Mouse (Mus musculus) hindlimb bud, embryonic 11.5 days (tissue): ENCODE data around the gene Cgnl1.

Source experiments
- DNase-seq: peaks from one replicate; pipeline ENCODE4 v3.0.0-alpha.2; 2012; ENCODE audit warnings: low read depth, low spot score; ENCODE audit errors: extremely low spot score

Gene Cgnl1

DNA sequence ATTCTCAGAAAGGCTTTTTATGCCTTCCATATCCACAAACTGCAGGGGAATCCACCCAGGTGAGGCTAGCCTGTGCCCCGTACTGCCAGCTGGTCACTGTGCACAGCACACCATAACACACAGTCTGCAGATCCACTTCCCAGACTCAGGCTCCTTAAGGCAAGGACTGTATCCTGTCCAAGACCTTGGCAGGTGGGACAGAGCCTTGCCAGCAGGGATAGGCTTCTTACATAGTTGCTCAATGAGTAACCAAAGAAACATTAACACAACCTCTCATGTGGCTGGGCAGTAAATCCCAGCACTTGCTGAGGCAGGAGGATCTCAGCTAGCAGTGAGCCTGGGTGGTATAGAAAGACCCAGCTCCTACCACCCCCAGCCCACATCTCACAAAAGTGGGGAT is 3.3 kb downstream of the Cgnl1 start:
- no peak for DNase-seq

DNA sequence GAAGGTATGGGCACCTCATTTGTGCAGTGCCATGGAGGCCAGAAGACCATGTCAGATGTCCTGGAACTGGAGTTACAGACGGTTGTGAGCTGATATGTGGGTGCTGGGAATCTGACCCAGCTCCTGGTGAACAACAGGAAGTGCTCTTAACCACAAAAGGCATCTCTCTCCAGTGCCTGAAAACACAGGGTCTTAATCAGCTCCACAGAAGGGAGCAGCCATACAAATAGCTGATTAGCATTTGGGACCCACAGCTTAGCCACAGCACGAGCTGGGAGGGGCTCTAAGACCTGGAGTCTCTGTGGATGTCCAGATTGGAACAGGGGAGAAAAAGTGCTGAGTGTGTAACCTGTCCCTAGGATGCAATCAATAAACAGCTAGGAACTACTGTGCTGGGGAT is 4.5 kb downstream of the Cgnl1 start:
- no peak for DNase-seq

GRCm38 (mm10) chr9:71766306-71766705 is 5.1 kb downstream of the Cgnl1 start:
- no peak for DNase-seq

- no peak for DNase-seq
Measured at GRCm38 (mm10) chr9:71764551-71764950, 6.9 kb downstream of the Cgnl1 start.

DNA sequence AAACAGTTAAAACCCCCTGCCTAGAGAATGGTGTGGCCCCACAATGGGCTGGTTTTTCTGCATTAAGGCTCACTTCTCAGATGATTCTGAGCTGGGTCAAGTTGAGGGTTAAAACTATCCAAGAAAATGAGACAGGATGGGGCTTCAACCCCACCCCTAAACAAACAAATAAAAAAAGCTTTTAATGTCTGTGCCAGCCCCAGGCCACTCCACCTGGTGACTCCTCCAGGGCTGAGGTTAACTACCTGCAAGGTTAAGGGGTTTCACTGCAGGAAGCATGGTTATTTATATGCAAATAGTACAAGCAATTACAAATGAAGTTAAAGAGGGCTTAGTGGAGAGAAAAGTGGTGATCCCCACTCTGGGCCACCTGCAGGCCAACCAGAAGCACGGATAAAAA is 8.1 kb downstream of the Cgnl1 start:
- no peak for DNase-seq

DNA sequence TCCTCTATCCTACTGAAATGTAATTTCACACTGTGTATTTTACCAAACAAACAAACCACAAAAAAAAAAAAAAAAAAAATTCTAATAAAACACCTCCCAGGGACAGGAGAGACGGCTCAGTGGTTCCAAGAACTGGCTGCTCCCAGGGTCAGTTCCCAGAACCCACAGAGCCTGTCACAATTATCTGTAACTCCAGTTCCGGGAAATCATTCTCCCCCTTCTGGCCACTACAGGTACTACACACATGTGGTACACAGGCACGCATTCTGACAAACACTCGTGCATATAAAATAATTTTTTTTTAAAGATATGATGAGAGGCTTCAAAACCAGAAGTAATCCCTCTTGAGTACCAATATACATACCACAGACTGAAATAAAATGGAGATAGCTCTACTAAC is 9.7 kb downstream of the Cgnl1 start:
- no peak for DNase-seq

DNA sequence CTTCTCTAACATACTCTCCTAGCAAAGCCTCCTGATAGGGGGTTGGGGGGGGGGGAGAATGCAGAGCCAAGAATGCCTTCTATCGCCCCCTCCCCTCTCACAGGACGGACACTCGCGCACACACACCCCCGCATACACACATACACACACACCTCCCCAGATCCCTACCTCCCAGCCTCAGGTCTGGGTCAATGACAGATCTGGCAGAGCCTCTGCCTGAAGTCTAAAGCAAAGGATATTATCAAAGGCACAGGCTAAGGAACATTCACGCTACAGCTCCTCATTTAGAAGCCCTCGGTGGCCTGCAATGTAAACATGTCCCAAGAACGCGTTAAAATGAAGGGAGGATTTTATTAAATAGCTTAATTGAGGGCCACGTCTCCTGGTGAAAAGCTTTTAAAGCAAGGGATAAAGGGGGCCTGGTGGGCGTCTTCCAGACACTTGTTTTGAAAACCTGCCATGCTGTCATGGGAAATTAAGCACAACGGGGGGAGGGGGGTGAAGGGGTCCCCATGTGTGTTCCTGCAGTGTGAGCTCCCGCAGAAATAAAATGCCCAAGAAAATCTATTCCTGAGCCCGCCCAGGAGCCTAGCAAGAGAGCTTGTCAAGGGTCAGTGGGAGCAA is 10.8 kb downstream of the Cgnl1 start:
- DNase-seq: no peak

DNA sequence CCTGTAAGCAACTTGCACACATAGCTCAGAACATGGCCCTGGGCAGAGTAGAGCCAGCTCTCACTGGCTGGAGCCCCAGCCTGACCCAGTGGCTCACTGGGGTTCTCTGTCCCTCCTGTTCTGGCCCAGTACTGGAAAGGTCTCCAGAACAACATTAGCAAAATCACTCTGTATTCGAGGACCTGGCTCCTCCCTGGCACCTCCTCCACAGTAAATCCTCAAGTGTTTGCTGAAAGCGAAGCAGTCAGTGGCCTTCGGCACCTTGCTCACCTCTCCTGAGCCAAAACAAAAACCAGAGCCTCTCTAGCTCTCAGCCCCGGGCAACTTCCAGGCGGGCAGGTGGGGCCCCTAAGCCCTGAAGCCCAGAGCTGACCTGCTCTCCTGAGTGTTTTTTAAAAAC is 11.5 kb downstream of the Cgnl1 start:
- no peak for DNase-seq

DNA sequence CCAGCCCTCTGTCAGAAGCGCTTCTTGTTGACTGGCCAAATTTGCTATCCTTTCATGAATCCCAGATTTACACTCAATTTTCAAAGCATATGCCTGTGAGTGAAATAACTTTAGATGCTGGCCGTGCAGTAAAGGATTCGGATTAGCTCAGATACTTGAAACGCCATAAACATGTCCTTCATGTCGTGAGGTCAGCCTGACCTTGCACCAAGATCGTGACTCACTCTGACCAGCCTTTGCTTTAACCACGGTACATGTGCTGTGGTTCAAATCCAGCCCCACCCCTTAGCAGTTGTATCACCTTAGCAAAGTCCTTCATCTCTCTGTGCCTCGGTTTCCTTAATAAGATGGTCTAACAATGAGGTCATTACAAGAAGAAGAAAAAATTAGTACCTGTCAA is 14.0 kb downstream of the Cgnl1 start:
- DNase-seq: no peak

DNA sequence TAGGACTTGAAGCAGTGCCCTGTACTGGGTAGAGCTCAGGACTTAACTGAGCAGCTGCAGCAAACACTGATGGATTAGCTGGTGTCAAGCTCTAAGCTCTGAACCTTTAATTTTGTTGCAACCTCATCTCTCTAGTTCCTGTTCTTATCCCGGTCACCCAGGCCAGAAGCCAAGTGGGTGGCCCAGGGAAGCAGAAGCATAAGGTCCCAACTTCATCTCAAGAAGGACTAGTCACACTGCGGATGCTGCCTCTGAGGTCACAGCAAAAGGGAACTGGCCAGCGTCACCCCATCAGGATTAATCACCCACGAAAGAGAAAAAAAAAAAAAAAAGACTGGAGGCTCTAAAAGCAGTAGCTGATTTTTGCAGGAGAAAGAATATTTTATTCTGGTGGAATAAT is 14.5 kb downstream of the Cgnl1 start:
- no peak for DNase-seq

GRCm38 (mm10) chr9:71753981-71754380 is 17.4 kb downstream of the Cgnl1 start:
- DNase-seq: no peak

GRCm38 (mm10) chr9:71753529-71753928 is 17.9 kb downstream of the Cgnl1 start:
- no peak for DNase-seq

DNA sequence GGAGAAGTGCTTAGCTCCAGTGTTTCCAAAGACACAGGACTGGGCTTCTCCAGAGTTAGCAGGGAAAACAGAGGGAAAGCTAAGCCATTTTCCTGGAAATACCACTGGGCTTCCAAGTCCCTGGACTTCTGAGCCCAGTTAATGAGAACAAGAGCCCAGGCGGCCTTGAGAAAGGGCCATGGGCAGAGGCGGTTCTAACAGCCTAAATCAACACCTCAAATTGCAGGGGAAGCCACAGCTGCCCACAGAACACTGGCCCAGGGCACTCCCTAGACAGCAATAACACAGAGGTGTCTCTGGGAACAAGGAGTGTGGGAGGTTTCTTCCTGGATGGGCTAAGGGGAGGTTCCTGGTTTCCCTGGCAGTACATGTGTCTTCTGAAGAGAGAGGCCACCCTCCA is 18.3 kb downstream of the Cgnl1 start:
- DNase-seq: no peak

DNA sequence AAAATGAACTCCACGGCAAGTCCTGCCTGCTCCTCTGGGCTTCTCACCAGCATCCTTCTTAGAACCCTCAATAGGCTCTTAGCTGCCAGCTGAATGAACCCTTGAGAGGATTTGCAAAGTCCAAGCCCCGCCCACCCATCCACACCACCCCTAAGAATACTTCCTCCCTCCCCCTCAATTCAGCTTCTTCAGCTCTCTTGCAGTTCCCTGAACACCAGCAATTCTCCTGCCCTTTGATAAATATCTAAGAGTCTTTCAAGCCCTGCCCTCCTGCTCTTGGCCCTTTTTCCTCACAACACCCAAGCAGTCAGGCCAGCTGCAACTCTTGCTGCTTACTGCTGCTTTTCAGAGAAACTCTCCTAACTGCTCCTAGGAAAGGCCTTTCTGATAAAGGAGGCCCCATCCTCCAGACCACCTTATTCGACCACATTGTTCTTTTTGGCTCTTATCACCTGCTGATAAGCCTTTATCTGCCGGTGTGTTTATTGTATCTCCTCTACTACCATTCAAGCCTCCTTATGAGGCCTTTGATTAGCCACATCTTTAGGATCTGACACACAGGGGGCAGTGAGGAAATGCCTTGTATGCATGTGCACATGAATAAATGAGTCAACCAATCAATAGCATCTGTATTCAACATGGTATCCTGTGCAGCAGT is 21.3 kb downstream of the Cgnl1 start:
- DNase-seq: no peak

GRCm38 (mm10) chr9:71746405-71746804 is 25.0 kb downstream of the Cgnl1 start:
- no peak for DNase-seq

DNA sequence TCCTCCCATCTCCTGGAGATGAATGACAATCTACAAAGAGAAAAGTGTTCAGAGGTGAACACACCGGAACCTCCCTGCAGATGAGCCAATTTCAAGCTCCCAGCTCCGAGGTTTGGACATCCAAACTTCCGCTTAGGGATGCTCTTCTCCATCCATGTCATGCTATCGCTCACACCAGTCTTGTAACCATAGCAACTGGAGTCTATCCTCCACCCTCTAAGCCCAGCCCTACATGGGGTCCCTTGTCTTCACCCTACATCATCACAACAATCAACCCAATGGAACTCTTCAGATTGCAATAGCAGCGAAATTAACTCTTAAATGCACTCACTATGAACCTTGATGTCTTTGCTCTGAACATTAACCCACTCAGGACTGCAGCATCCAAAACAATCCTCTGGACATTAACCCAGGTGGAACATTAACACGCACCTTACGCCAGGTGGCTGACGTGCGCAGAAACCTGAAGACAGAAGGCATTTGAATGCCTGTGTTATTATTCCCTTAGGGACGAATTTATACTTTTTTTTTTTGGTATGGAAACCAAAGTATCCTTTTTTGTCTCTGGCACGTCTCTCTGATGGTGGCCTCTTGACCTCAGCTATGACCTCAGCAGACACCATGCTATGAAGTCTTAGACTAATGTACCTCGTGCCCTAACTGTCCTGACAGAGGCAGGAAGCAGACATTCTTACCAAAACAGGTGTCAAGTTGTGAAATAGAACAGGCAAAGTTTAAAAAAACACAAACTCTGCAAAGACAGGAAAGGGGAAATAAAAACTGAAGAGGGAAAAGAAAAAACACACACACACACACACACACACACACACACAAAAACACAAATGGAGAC is 33.1 kb downstream of the Cgnl1 start:
- DNase-seq: no peak

GRCm38 (mm10) chr9:71737257-71738023 is 34.0 kb downstream of the Cgnl1 start:
- DNase-seq: no peak

GRCm38 (mm10) chr9:71735886-71736285 is 35.5 kb downstream of the Cgnl1 start:
- DNase-seq: no peak

- DNase-seq: no peak
Measured at GRCm38 (mm10) chr9:71733559-71733958, 37.8 kb downstream of the Cgnl1 start.

DNA sequence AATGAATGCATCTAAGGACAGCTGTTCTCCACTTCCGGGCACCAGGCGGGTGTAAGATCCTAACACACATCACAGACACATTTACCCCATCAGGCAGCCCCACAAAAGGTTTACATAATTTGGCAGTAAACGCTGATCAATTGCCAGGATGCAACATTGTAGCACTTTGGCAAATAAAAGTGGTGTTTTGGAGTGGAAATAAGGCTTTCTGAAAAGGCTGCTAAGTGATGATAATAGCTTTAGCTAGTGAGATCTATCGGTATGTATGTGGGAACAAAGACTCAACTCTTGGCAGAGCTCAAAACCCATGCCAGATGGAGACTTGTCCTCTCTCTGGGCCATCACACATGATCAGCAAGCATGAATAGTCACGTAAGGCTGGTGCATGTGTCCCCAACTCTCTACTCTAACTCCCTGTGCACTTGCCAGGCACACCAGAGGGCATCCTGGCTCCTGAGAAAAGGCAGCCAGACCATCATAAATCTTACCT is 42.5 kb downstream of the Cgnl1 start:
- no peak for DNase-seq

DNA sequence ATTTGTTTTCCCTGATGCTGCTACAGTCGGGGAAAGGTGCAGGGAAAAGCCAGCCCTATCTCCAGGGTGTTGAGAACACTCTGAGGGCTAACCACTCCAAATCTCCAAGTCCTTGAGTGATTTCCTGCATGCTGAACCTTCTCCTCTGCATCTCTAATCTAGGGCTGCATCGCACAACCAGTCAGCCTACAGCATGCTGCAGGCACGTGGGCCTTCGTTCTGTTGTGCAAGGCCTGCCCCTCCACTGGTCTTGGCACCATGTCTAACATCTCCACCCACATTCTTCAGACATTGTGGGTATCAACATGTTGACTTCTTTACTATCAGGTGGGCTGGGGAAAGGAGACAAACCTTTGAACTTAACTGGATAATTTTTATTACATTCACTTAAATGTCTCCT is 44.2 kb downstream of the Cgnl1 start:
- DNase-seq: no peak
